8 mouse cellular contexts compared by ENCODE assay signal in genomic region chr2:76338215-76339156, GRCm38 (mm10). TPM values are rescaled to one million over a fixed set of nuclear protein-coding genes. Genes with fewer than 3 reads are reported as not detected.
A peak's percentile ranks its signal among the peaks of the same experiment; 100 is the strongest.
DNase-seq lines count a peak whose midpoint lies in the region; ATAC-seq lines count a peak whose summit lies in the region.

Gene Pde11a (minus strand): TSS chr2:76338774.

- peak within 1 kb of the TSS; percentile 46 for H3K4me3 ChIP-seq in stomach, embryonic 15.5 days (replicated peaks)

- DNase-seq in right cerebral cortex, postnatal 14 days = peak; percentile 11
- DNase-seq in right cerebral cortex, adult 2 months (ENCODE audit: low spot score in 2 of 2) = no peak
- DNase-seq in embryo, embryonic 11.5 days (ENCODE audit: low read depth, low spot score) = peak; percentile 17
- DNase-seq in heart, postnatal 4 days = peak; percentile 35
- DNase-seq in large intestine, adult 2 months (ENCODE audit: low read depth, low spot score) = peak; percentile 22
- peak; percentile 24 to 43 for DNase-seq in lung, postnatal 4 days
- no peak for DNase-seq in cerebellum, adult 11-12 months

- ATAC-seq in stomach, embryonic 15.5 days (ENCODE audit: insufficient read depth, low FRiP score, low read depth) = peak; percentile 84

- H3K9ac ChIP-seq in stomach, embryonic 15.5 days = no peak within 1 kb of the TSS

- H3K4me2 ChIP-seq in stomach, embryonic 15.5 days = peak within 1 kb of the TSS; percentile 95

- H3K27me3 ChIP-seq in stomach, embryonic 15.5 days (replicated peaks) = peaks cover 13% of the 10 kb centered on the region; the same call in 1 of the 2 replicates

- WGBS in large intestine, adult 2 months = 16% methylated on average over 41 of the region's 41 CpGs
- WGBS in stomach, embryonic 15.5 days = 17% methylated on average over 41 of the region's 41 CpGs

- H3K4me1 ChIP-seq in stomach, embryonic 15.5 days = 0 out of 2 replicates have a peak, but pooled peaks cover 7% of the 10 kb centered on the region

- H3K9me3 ChIP-seq in stomach, embryonic 15.5 days = no peaks in the 10 kb centered on the region

- no peaks in the 10 kb centered on the region for H3K36me3 ChIP-seq in stomach, embryonic 15.5 days

- H3K27ac ChIP-seq in stomach, embryonic 15.5 days = no peak within 1 kb of the TSS

RNA-seq across cellular contexts. Expression of gene Pde11a, which starts in this region (rescaled TPM):
- under 1 TPM; 0.14 to 0.43 TPM for total RNA-seq in heart, postnatal 4 days (2021)
- 0.78 and 1.2 TPM in 2 replicates for polyA plus RNA-seq in large intestine, adult 2 months (2012; rRNA removed)
- polyA plus RNA-seq in stomach, embryonic 15.5 days (2015; fragmentation: Nextera tagmentation; extraction: Ambion mirVana) = 0.12 and 0.18 TPM in 2 replicates

Comparison
In these comparisons a context has a peak if more than half of its experiments do, and no peak if none do; other contexts are left out.
1. DNase-seq: peak in right cerebral cortex, postnatal 14 days (single experiment), embryo, embryonic 11.5 days (single experiment), large intestine, adult 2 months (single experiment) and lung, postnatal 4 days (2 of 2); none in right cerebral cortex, adult 2 months (0 of 2) and cerebellum, adult 11-12 months (single experiment).
2. Peak in DNase-seq in heart, postnatal 4 days; RNA of the gene not detected or under 1 TPM.
3. Peak in ATAC-seq, H3K4me3 ChIP-seq and H3K4me2 ChIP-seq in stomach, embryonic 15.5 days; RNA of the gene not detected or under 1 TPM.